Mouse (Mus musculus): ENCODE measurements around the gene Cd209e.
"Not testable (repeated sequence)": the region's sequence is repeated elsewhere in the genome, so short reads cannot be mapped to it uniquely, and the experiment has no call there.

The Cd209e gene

GRCm38 (mm10) chr8:3854209-3854608 is at the start of gene Cd209e:
TSS of gene Cd209e (minus strand) at chr8:3854309.
- DNase-seq, result no peak

GRCm38 (mm10) chr8:3878455-3878854 is 24.3 kb upstream of the Cd209e start, which contains the start of gene Cd209d:
TSS of gene Cd209d (minus strand) at chr8:3878555.
- DNase-seq, result no peak

GRCm38 (mm10) chr8:3876121-3876520 is 22.0 kb upstream of the Cd209e start:
- DNase-seq, result no peak

- not testable (repeated sequence) for DNase-seq
Observed at GRCm38 (mm10) chr8:3862736-3863135, 8.6 kb upstream of the Cd209e start.

- peak; percentile 17 for DNase-seq
Observed at GRCm38 (mm10) chr8:3803091-3803490, 51.0 kb downstream of the Cd209e start.

Measured in thymus, postnatal 4 days (tissue).